Mouse (Mus musculus) spleen, adult 10 weeks (tissue): Measurements from ENCODE around the gene Vav2. TPM values are rescaled to one million over a fixed set of nuclear protein-coding genes. Genes with fewer than 3 reads are reported as not detected.

Source experiments
- polyA plus RNA-seq: library from polyadenylated mRNA; stranded (reverse); fragments of 350-450 nt; fragmentation: Illumina TruSeq; extraction: RNeasy Lipid Tissue Mini Kit (QIAGEN cat#74804); gene quantifications from one replicate; pipeline ENCODE4 v1.2.3, GENCODE M21; 2015; ENCODE audit warnings: low replicate concordance; ENCODE audit not compliant: insufficient read depth

Vav2 gene
- 43.7 TPM for polyA plus RNA-seq

DNA sequence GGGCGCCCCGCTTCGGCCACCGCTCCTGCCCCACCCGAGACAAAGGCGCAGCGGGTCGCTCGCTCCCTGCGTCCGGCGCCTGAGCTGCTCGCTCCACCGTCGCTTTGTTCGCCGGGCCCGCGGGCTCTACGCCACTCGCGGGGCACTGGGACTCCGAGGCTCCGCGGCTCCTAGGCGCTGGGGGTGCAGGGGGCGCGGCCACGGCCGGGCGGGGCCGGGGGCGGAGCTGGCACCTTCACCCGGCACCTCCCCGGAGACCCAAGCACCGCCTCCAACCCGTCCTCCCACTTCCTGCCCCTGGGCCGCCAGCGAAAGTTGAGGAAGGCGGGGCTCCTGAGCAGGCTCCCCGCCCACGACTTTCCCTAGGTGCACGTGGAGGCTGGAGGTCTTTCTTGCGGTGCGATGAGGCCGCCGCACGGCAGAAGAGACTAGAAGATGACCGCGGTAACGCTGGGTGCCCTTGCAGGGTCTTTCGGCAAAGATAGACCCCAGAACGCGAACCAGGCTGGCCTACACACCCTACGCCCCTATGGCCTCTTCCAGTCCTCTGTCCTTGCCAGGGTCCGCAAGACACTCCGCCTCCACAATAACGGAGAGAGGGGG is at the start of gene Vav2:
TSS of gene Vav2 (minus strand) at position 179 of the 603 bp plus-strand sequence.

DNA sequence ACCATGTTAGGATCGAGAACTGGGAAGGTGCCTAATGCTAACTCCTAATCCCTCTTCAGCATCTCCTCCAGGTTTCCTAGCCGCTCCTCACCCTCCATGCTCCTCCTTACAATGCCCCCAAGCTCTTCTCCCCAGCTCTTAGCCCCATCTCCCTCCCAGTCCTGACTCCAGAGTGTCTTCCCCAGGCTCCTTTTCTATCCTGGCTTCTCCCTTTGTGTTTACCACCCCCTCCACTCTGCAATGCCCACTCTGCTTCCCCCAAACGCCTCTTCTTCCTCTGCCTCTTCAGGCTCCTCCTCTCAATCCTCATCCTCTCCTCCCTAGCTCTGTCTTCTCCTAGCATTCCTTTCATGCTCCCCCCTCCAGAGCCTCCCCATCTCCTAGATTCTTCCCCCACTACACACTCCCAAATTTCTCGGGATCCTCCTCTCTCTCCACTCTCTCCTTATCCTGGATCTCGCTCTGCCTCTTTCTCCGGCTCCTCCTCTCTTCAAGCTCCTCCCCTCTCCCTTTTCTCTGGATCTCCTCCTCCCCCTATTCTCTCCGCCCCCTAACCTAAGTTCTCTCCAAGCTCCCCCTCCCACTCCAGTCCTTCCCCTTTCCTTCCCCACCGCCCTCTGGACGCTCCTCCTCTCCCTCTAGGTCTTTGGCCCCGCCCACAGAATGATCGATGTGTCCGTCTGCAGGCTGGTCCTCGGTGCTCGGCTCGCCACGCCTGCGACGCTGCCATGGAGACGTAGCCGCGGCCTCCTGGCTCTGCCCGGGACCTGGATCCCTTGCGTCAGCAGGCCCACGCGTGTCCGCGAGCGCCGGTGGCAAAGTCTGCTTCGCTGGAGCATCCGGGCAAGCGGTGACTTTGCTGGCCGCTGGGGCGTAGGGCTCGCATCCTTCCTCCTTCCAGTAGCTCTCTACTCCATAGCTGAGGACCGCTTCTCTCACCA is 15.2 kb upstream of the Vav2 start, which contains the start of gene Brd3os:
TSS of gene Brd3os (plus strand) at position 558 of the 941 bp plus-strand sequence.

DNA sequence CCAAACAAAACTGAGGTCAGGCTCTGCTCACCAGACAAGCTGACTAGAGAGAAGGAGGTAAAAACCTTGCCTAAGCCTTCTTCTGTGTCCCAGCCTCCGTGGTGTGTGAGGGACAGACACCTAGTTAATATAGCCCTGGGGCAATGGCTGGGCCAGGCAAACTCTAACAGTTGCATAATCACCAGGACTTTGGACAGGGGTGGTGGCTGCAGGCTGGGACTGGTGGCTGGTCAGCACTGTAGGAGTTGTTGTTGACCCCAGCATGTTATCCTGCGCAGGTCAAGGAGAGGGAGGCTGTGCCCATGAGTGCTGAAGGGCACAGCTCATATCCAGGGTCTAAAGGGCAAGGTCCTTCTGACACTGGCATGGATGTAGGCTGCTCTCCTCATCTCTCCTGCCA is 178.6 kb downstream of the Vav2 start, which contains the start of gene Sardh:
TSS of gene Sardh (minus strand) at position 127 of the 400 bp plus-strand sequence.

Other genes with a start within 250 kb of the Vav2 start
- gene Sardh, start 178.7 kb downstream of the Vav2 start, polyA plus RNA-seq = 2.2 TPM
- 1.2 TPM for gene Brd3os, start 15.3 kb upstream of the Vav2 start, polyA plus RNA-seq
- gene Brd3, start 80.6 kb upstream of the Vav2 start, polyA plus RNA-seq = 19.4 TPM
- 48.0 TPM for gene Wdr5, start 88.1 kb upstream of the Vav2 start, polyA plus RNA-seq
- gene Rxra, start 249.4 kb upstream of the Vav2 start, polyA plus RNA-seq = 17.5 TPM